Mouse (Mus musculus) testis, adult 2 months (tissue): ENCODE data around the gene Notum. TPM values are rescaled to one million over a fixed set of nuclear protein-coding genes. Genes with fewer than 3 reads are reported as not detected.

Experiments used
- H3K27ac ChIP-seq: fragments of 200-500 bp; 2 replicates; pipeline ENCODE4 v1.5.1; 2012; ENCODE audit warnings: low read depth, low read length; ENCODE audit not compliant: control insufficient read depth, insufficient read depth
- H3K27me3 ChIP-seq: fragments of 200-500 bp; 2 replicates; pipeline ENCODE4 v1.6.1; 2012; ENCODE audit warnings: mild to moderate bottlenecking, low read length, moderate library complexity; ENCODE audit not compliant: control insufficient read depth, insufficient read depth
- H3K36me3 ChIP-seq: fragments of 200-500 bp; 2 replicates; pipeline ENCODE4 v1.6.1; 2012; ENCODE audit warnings: mild to moderate bottlenecking, low read length; ENCODE audit not compliant: control insufficient read depth, insufficient read depth
- H3K4me1 ChIP-seq: fragments of 200-500 bp; 2 replicates; pipeline ENCODE4 v1.6.1; 2012; ENCODE audit warnings: low read length; ENCODE audit not compliant: control insufficient read depth, insufficient read depth
- H3K4me3 ChIP-seq: fragments of 200-500 bp; 2 replicates; pipeline ENCODE4 v1.5.1; 2012; ENCODE audit warnings: low read depth, mild to moderate bottlenecking, low read length, moderate library complexity, mixed read lengths; ENCODE audit not compliant: control insufficient read depth
- CTCF ChIP-seq: fragments of 200-500 bp; IDR thresholded peaks from 2 replicates; pipeline ENCODE4 v1.5.1; 2012; ENCODE audit warnings: low read depth, mild to moderate bottlenecking, inconsistent platforms, low read length, moderate library complexity; ENCODE audit not compliant: control insufficient read depth, insufficient read depth, insufficient replicate concordance
- POLR2A ChIP-seq: fragments of 200-500 bp; IDR thresholded peaks from 2 replicates; pipeline ENCODE4 v1.6.1; 2012; ENCODE audit warnings: low read depth, mild to moderate bottlenecking, inconsistent platforms, low read length, moderate library complexity; ENCODE audit not compliant: control insufficient read depth
- polyA plus RNA-seq: library from polyadenylated mRNA; depleted of rRNA; stranded (reverse); fragments of >200 nt; gene quantifications from 2 replicates; pipeline ENCODE4 v1.2.3, GENCODE M21; 2012

The Notum gene
- polyA plus RNA-seq, 1 experiment: 0.36 TPM

- TF ChIP-seq CTCF (no peak), POLR2A (no peak)
- no peaks in the 10 kb centered on the region for H3K36me3 ChIP-seq
- H3K27ac ChIP-seq: no peak within 1 kb of the TSS
- H3K4me3 ChIP-seq: peak within 1 kb of the TSS; percentile 54
- peaks cover 17% of the 10 kb centered on the region for H3K4me1 ChIP-seq
- H3K27me3 ChIP-seq: 0 out of 2 replicates have a peak, but pooled peaks cover 2% of the 10 kb centered on the region
Observed at GRCm38 (mm10) chr11:120643601-120643987, 17.4 kb downstream of the Notum start, which contains the start of gene Pycr1. TSS of gene Pycr1 (minus strand) at chr11:120643769.

GRCm38 (mm10) chr11:120642939-120643600 lies 17.9 kb downstream of the Notum start:
- peak overlapping the region; percentile 54 for H3K4me3 ChIP-seq
- no peak overlapping the region for H3K27ac ChIP-seq
- H3K36me3 ChIP-seq: no peaks in the 10 kb centered on the region
- TF ChIP-seq CTCF (no peak), POLR2A (no peak)
- no peaks in the 10 kb centered on the region for H3K27me3 ChIP-seq
- H3K4me1 ChIP-seq: peaks cover 14% of the 10 kb centered on the region

- H3K4me1 ChIP-seq: peaks cover 8% of the 10 kb centered on the region
- TF ChIP-seq POLR2A: no peak
- TF ChIP-seq CTCF: no peak
- H3K36me3 ChIP-seq: no peaks in the 10 kb centered on the region
- no peak overlapping the region for H3K4me3 ChIP-seq
- H3K27ac ChIP-seq: no peak overlapping the region
- no peaks in the 10 kb centered on the region for H3K27me3 ChIP-seq
Observed at GRCm38 (mm10) chr11:120641869-120642268, 19.1 kb downstream of the Notum start.

- TF ChIP-seq POLR2A (no peak), CTCF (no peak)
- Histone ChIP-seq H3K27ac (no peak overlapping the region), H3K4me1 (peaks cover 8% of the 10 kb centered on the region), H3K4me3 (no peak overlapping the region), H3K27me3 (no peaks in the 10 kb centered on the region), H3K36me3 (no peaks in the 10 kb centered on the region)
Observed at GRCm38 (mm10) chr11:120641255-120641654, 19.7 kb downstream of the Notum start.

GRCm38 (mm10) chr11:120634810-120635209 lies 26.2 kb downstream of the Notum start:
- Histone ChIP-seq H3K36me3 (no peaks in the 10 kb centered on the region), H3K27me3 (no peaks in the 10 kb centered on the region), H3K4me3 (no peak overlapping the region), H3K4me1 (peaks cover 16% of the 10 kb centered on the region), H3K27ac (no peak overlapping the region)
- TF ChIP-seq POLR2A (no peak), CTCF (no peak)

- peaks cover 16% of the 10 kb centered on the region for H3K4me1 ChIP-seq
Observed at GRCm38 (mm10) chr11:120633520-120634343, 27.2 kb downstream of the Notum start, which contains the start of gene Mafg. TSS of gene Mafg (minus strand) at chr11:120633600.

More at GRCm38 (mm10) chr11:120633520-120634343, 27.2 kb downstream of the Notum start, which contains the start of gene Mafg:
- peak within 1 kb of the TSS; percentile 71 for H3K27ac ChIP-seq
- H3K4me3 ChIP-seq: peak within 1 kb of the TSS; percentile 84
- no peaks in the 10 kb centered on the region for H3K27me3 ChIP-seq
- no peaks in the 10 kb centered on the region for H3K36me3 ChIP-seq
- TF ChIP-seq CTCF: no peak
- TF ChIP-seq POLR2A: peak; percentile 27; the same call in 1 of the 2 replicates
